Mouse (Mus musculus): ENCODE data around the gene Hyal5.

The Hyal5 gene

GRCm38 (mm10) chr6:24857697-24858096, at the start of gene Hyal5:
TSS of gene Hyal5 (plus strand) at chr6:24857997.
- no peak for DNase-seq

- no peak for DNase-seq
Observed at GRCm38 (mm10) chr6:24822070-24822469, 35.7 kb upstream of the Hyal5 start.

GRCm38 (mm10) chr6:24860320-24860719, 2.5 kb downstream of the Hyal5 start:
- DNase-seq = no peak

- no peak for DNase-seq
Observed at GRCm38 (mm10) chr6:24863649-24864048, 5.9 kb downstream of the Hyal5 start.

GRCm38 (mm10) chr6:24894146-24894873, 36.5 kb downstream of the Hyal5 start:
- DNase-seq = peak; percentile 4

- no peak for DNase-seq
Observed at GRCm38 (mm10) chr6:24894874-24895183, 37.0 kb downstream of the Hyal5 start.

- no peak for DNase-seq
Observed at GRCm38 (mm10) chr6:24905101-24905500, 47.3 kb downstream of the Hyal5 start.

- DNase-seq = no peak
Observed at GRCm38 (mm10) chr6:24907824-24908223, 50.0 kb downstream of the Hyal5 start.

GRCm38 (mm10) chr6:24910016-24910727, 52.4 kb downstream of the Hyal5 start:
- DNase-seq = no peak

- DNase-seq = no peak
Observed at GRCm38 (mm10) chr6:24910728-24911105, 52.9 kb downstream of the Hyal5 start.

GRCm38 (mm10) chr6:24913591-24913990, 55.8 kb downstream of the Hyal5 start:
- DNase-seq = no peak

GRCm38 (mm10) chr6:24925076-24925785, 67.4 kb downstream of the Hyal5 start:
- DNase-seq = no peak
